Mouse (Mus musculus) C2C12 (cell line): ENCODE results near the gene 1700023F06Rik.

ENCODE experiments used
- CEBPB ChIP-seq: IDR thresholded peaks from one replicate; pipeline ENCODE4 v1.6.1; 2011; ENCODE audit warnings: low read depth, mild to moderate bottlenecking, control low read depth, moderate library complexity
- CTCF ChIP-seq: IDR thresholded peaks from one replicate; pipeline ENCODE4 v1.5.1; 2011; ENCODE audit not compliant: control insufficient read depth, insufficient read depth, insufficient read length
- MAX ChIP-seq: IDR thresholded peaks from one replicate; pipeline ENCODE4 v1.6.1; 2011; ENCODE audit warnings: mild to moderate bottlenecking, control low read depth
- MYOG ChIP-seq: IDR thresholded peaks from one replicate; pipeline ENCODE4 v1.6.1; 2011; ENCODE audit not compliant: control insufficient read depth, insufficient read length; ENCODE audit errors: extremely low read depth
- USF1 ChIP-seq: IDR thresholded peaks from one replicate; pipeline ENCODE4 v1.6.1; 2011; ENCODE audit warnings: low read depth, mild to moderate bottlenecking, control low read depth, moderate library complexity

- TF ChIP-seq MAX (no peak), CTCF (no peak), MYOG (no peak), USF1 (no peak), CEBPB (no peak)
Measured at GRCm38 (mm10) chr11:103173771-103174344, 34.5 kb downstream of the 1700023F06Rik start.
